12 mouse cellular contexts compared by ENCODE assay signal in the genomic region with DNA sequence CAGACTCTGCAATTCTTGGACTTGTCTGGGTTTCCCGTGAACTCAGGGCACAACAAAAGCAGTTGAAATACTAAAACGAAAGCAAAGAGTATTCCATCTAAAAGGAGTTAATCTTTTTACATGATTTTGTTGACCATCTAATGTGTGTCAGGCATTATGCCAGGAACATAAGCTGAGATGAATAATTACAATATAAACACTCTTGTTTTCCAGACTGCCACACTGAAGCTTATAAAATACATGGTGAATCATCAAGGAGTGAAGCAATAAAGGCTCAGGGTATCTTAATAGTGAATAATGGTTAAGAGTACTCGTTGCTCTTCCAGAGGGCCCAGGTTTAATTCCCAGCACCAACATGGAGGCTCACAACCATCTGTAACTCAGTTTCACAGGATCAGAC.
"Had no signal": no experiment of that assay in that cellular context is flagged by ENCODE, and none has a peak within 500 bp of the region (broad histone marks: within the 10 kb centered on the region; RNA-seq: fewer than 3 reads in every experiment).

No protein-coding gene starts in this region.

- H3K9me3 ChIP-seq: limb, embryonic 10.5 days; liver, embryonic 15.5 days; neural tube, embryonic 15.5 days had no signal

- H3K9ac ChIP-seq: liver, embryonic 15.5 days; midbrain, embryonic 13.5 days; neural tube, embryonic 15.5 days had no signal

- H3K4me1 ChIP-seq: liver, embryonic 15.5 days; neural tube, embryonic 15.5 days had no signal

- H3K4me2 ChIP-seq: liver, embryonic 11.5 days; liver, embryonic 15.5 days; midbrain, embryonic 13.5 days; neural tube, embryonic 15.5 days had no signal

- DNase-seq: kidney, adult 2 months; kidney, postnatal 10 days; lung, adult 2 months; lung, postnatal 36 days; right cerebral cortex, adult 18-20 months; thymus, adult 2 months; thymus, postnatal 25 days had no signal

- H3K36me3 ChIP-seq: limb, embryonic 10.5 days; liver, embryonic 15.5 days; midbrain, embryonic 13.5 days; neural tube, embryonic 15.5 days had no signal

- ATAC-seq: midbrain, embryonic 13.5 days had no signal

- H3K4me3 ChIP-seq: limb, embryonic 10.5 days; liver, embryonic 15.5 days; midbrain, embryonic 13.5 days; neural tube, embryonic 15.5 days had no signal

- H3K27me3 ChIP-seq: liver, embryonic 15.5 days; midbrain, embryonic 13.5 days; neural tube, embryonic 15.5 days had no signal

- H3K27ac ChIP-seq: limb, embryonic 10.5 days; liver, embryonic 15.5 days; midbrain, embryonic 13.5 days; neural tube, embryonic 15.5 days had no signal
